Mouse (Mus musculus) c-Kit-positive CD71-positive TER-119-negative erythroid progenitor cells, embryonic 14.5 days (primary cell): ENCODE measurements around the gene Fus.
A peak's percentile ranks its signal among the peaks of the same experiment; 100 is the strongest.
"Not testable (repeated sequence)": the region's sequence is repeated elsewhere in the genome, so short reads cannot be mapped to it uniquely, and the experiment has no call there.

ENCODE experiments used
- DNase-seq: peaks from one replicate; pipeline ENCODE4 v3.0.0-alpha.2; 2013; ENCODE audit warnings: low read depth

Gene Fus

DNA sequence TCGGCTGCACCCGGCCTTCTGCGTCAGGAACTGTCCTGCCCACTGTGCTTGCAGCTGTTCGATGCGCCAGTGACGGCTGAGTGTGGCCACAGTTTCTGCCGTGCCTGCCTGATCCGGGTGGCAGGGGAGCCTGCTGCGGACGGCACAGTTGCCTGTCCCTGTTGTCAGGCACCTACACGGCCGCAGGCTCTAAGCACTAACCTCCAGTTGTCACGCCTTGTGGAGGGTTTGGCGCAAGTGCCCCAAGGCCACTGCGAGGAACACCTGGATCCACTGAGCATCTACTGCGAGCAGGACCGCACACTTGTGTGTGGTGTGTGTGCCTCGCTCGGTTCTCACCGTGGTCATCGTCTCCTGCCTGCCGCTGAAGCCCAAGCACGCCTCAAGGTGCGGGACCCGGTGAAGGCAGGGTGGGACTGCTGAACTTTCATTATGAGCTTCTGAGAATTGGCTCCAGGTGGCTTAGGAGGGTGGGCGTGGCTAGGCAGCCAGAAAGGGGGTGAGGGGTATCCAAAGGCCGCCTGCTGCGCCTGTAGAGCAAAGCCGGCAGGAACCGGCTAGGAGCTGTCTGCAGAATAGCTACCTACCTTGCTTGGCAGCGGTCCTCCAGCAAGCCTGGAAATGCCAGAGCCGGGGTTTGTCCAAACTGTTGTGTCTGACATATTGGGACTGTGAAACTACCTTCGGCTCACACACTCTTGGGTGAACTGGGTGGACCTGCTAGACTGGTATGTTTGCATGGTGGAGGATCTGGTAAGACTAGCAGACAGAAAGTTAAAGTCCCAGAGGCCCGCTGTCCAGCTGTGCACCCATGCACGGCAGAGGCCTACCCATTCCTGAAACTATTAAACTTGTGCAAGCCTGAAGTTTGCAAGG lies 37.5 kb downstream of the Fus start:
- no peak for DNase-seq

DNA sequence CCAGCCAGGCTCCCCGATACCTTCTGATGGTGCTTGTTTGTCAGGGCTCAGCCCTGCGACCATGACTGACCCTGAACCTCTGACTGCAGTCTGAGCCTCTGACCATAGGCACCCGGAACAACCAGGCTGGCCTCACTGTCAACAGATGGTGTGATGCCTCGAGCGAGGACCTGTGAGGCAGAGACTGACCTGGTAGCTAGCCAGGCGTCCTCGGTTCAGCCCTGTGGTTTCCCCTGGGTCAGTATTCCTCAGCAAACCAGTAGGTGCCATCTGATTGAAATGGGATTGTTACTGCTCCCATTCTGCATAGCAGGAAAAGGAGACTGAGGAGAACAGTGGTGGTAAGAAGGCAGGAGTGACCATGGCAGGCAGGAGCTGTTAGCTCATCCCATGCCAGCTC lies 38.9 kb downstream of the Fus start:
- DNase-seq: no peak

DNA sequence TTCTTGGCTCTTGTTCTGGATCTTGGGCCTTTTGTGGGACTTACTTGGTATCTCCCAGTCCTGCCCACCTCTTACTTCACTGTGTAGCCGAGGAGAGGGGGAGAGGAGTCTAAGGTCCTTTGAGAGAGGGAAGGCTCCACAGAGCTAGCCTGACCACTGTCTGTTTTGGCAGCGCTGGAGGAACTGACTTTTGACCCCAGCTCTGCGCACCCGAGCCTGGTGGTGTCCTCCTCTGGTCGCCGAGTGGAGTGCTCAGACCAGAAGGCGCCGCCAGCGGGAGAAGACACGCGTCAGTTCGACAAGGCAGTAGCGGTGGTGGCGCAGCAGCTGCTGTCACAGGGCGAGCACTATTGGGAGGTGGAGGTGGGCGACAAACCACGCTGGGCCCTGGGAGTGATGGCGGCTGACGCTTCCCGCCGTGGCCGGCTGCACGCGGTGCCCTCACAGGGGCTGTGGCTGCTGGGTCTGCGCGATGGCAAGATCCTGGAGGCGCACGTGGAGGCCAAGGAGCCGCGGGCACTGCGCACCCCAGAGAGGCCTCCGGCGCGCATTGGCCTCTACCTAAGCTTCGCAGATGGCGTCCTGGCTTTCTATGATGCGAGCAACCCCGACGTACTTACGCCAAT lies 42.6 kb downstream of the Fus start:
- DNase-seq: no peak

DNA sequence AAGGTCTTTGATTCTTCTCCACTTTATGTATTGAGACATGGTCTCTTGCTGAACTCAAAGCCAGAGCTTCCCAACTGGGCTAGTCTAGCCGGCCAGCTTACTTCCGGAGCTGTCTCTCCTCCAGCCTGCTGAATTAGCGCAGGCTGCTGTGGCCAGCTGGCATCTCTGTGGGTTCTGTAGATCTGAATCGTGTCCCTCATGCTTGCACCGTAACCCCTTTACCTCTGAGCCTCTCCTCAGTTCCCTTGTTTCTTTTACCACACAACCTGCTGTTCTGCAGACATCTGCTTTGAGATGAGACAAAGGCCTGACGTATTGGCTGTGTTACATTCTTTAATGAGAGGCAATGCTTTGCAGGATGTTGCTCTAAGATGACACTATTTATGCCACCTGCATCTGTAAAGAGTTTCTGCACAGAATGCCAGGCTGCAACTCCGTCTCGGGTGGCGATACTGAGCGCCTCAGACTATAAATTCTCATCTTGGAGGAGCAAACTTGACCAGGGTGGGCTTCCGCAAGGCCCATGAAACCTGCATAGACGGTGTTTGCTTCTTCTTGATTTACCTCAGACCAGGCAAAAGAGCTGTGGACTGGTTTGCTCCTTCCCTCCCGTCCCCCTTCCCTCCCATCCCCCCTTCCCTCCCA lies 45.0 kb downstream of the Fus start:
- DNase-seq: no peak

DNA sequence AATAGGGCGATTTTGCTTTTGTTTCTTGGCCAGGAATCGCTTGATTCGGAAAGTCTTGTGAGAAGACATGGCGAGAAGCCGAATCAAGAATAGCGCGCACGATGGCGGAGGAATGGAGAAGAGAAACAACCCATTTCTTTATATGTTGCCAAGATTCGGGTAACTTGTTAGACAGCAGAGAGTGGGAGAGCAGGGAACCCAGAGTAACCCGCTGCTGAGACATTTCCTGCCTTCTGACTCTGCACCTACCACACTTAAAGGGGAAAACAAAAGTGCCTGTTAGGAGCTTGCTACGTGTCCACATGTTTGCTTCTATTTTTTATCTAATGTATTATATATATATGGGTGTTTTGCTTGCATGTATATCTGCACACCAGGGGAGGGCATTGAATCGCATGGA lies 45.9 kb downstream of the Fus start:
- DNase-seq: no peak

DNA sequence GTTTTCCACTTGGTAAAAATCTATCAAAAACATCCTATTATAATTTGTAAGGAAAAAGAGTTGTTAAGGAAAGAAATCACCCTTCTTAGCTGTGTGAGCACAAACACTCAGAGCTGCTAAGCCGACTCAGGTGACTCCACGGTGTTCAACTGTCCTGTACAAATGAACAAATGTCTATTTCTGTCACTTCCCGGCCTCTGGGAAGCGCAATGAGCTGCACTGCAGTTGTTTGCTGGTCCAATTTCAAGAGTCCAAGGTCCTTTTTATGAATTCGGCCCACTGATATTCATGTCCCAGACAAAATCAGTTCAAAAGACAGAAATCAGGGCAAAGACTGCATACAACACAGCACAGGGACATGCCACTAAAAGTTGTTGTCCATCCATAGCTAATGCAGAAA lies 48.9 kb downstream of the Fus start:
- DNase-seq: not testable (repeated sequence)

DNA sequence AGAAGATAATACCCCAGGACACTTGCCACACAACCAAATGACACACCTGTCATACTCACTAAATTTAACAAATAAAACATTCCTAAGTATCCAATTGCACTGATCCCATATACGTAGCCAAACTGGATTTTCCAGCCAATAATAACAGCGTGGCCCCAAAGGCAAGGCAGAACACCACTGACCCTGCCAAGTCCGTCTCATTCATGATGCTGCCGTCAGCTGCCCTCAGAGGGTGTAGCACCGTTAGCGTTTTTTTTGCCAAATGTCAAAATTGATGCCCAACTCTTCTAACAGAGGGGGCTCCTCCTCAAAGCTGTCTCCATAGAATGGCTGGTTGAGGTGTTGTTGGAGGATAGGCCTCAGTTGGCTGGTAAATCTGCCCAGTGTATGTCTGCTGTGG lies 49.4 kb downstream of the Fus start:
- DNase-seq: no peak

DNA sequence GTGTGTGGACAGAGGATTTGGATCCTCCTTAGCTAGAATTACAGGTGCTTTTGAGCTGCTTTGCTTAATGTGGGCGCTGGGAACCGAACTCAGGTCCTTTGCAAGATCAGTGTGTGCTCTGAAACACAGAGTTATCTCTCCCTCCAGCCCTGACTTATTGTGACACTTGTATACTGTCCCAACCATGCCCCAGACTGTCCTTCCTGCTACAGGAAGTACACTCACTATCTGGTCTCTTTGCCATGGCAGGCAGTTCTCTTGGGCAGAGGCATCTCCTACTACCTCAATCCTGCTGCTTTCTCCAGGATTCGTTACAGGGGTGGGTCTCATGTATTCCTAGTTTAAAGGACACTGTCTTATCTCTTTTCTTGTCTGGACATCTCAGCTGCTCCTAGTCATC lies 51.0 kb downstream of the Fus start:
- no peak for DNase-seq

DNA sequence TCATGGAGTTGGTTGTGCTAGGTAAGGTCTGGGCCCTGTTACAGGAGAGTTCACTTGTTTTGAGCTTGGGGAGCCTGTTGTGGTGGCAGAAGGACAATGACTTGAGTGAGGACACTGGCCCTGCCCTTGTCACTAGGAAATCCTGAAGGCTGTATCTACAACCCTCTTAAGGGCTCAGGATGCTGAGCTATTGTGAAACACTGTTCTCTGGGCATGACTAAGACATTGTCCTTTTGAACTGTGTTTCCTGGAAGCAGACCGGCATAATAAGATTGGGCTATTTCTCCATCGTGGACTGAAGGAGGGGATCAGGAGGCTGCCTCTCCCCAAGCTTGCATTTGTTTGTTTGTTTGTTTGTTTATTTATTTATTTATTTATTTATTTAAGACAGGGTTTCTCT lies 51.9 kb downstream of the Fus start:
- DNase-seq: no peak

DNA sequence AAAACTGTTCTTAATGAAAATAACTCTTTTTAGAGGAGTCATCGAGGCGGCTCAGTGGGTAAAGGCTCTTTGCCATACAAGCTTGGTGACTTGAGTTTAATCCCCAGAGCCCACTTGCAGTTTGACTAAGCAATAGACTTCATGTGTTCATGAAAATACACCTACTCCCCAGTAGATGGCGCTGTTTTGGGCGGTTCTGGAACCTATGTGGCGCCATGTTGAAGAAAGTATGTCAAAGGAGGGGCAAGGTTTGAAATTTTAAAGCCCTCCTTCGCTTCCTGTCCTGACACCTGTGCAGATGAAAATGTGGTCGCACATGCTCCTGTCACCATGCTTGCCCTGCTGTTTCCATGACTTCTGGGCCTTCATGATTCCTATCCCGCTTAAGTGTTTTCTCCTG lies 55.7 kb downstream of the Fus start:
- DNase-seq: no peak

DNA sequence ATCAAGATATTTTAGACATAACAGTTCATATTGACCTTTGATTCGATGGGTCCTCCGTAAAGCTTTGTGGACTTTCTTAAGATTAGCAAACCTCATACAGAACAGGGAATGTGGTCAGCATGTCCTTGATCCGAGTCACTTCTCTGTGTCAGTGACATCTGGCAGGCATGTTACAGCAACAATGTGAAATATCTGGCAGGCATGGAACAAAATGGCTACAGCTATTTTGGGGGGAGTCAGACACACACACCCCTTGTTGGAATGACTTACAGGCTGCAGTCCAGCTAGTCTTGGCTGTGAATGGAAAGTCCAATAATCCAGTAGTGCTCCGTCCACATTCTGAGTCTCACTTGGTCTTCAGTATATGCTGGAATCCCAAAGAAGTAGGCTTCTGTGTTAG lies 56.3 kb downstream of the Fus start:
- no peak for DNase-seq

DNA sequence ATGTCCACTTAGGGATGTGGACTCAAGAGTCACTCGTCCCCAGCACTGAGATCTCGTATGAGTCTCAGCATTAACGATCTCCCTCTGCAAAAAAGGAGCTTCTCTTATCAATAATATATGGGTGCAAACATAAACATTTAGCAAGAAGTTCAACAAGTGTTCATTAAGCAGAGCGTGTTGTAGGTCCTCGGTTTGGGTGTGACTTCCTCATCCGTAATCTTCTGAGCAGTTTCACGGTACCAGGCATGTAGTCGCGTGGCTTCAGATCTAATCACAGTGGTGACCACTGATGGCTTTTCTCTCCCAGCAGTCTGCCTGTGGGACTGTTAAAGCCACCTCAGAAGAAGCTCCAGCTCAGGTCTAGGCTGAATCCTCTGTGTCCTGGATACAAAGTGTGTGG lies 57.1 kb downstream of the Fus start:
- no peak for DNase-seq

DNA sequence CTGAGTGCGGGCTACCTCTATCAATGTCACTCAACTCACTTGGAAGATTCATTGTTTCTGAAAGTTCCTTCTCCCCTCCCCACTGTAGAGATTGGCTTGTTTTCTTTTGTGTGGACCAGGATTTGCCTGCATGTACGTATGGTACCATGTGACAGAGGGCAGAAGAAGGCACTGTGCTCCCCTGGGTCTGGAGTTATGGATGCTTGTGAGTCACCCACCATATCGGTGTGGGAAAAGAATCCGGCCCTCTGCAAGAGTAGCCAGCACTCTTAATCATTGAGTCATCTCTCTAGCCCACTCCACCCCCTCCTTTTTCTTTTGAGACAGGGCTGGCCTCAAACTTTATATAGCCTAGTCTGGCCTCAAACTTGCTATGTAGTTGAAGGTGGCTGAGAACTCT lies 57.7 kb downstream of the Fus start:
- no peak for DNase-seq

DNA sequence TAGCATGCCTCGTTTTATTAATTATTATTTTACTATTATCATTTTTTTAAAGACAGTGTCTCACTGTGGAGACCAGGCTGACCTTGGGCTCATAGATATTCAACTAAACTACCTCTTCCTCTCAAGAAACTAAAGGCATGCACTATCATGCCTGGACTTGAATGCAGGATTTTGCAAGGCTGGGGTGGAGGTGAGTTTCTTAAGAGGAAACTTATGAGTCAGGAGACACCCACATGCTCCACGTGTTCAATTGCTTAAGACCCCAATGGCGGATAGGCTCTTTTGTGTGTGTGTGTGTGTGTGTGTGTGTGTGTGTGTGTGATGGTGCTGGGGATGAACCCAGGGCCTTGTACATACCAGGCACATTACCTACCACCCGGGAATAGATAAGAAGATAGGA lies 58.1 kb downstream of the Fus start:
- DNase-seq: no peak

DNA sequence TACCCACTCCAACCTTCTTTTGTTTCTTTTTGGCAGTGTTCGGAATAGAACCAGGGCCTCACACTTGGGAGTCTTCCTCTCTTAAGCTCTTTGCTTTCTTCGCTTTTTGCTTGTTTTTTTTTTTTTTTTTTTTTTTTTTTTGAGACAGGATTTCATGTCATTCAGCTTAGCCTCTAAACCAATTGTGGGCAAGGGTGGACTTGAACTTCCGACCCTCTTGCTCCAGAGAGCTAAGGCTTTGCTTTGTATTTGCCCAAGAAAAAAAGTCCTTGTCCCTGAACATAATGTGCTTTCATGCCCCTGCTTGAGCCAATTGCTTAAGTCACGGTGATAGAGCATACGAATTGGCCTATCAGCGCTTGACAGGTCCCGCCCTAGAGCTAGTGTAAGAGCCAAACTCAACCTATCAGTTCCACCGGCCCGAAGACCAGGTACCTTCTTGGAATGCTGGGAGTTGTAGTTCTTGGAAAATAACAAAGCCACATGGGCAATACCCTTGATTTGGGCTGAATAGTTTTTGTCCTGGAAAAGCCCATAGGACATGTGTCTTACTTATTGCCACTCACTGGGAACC lies 64.2 kb downstream of the Fus start:
- peak; percentile 44 for DNase-seq

DNA sequence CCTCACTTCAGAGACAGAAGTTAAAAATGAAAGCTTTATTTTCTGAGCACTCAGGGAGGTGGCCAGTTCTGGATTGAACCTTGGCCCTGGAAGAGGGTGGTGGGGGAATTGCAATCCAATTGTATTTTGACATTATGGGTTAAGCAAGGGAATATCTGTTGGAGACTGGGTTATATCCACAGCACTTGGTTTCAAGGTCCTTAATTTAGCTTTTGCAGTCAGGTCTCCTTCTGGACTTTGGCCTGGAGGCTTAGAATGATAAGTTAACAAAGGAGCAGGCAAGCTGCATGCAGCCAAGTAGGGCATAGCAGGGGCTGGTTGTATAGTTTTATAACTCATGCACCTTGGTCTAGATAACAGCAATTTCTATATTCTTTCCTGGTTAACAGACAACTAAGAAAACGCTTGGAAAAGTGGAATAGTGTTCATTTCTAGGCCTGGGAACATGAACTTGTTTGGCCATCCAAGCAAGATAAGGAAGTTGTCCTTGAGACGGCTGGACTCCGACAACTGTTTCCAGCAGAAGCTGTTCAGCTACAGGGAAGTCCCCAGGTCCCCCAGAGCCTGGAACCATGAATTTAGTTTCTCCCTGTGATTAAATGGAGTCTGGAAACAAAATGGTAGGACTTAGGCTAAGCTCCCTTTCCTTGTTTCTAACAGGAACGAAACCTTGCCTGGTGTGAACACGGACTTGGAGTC lies 65.2 kb downstream of the Fus start:
- no peak for DNase-seq

DNA sequence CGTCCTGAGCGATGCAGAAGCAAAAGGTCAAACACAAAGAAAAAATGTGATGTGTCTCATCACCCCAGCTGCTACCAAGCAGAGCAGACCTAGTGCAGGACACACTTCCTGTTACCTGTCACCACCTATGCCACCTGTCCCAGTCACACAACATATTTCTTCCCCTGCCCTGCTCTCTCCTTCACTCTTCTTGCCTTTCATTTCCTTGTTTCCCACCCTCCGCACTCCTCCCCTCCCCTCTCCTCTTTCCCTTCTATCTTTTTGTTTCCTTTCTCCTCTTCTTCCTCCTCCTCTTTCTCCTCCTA lies 65.7 kb downstream of the Fus start:
- DNase-seq: no peak

DNA sequence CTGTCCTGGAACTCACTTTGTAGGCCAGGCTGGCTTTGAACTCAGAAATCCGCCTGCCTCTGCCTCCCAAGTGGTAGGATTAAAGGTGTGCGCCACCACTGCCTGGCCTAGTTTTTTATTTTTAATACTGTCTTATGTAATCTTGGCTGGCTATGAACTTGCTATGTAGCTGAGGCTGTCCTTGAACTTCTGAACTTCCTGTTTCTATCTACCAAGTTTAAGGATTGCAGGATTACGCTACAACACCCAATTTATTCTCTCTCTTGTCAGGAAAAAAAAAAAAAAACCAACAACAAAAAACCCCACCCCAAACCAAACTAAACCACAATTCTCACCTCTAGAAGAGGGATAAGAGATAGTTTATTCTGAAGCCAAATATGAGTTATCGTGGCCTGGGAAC lies 66.4 kb downstream of the Fus start:
- DNase-seq: no peak
